ENCODE assay signal across 9 mouse cellular contexts in the genomic region with DNA sequence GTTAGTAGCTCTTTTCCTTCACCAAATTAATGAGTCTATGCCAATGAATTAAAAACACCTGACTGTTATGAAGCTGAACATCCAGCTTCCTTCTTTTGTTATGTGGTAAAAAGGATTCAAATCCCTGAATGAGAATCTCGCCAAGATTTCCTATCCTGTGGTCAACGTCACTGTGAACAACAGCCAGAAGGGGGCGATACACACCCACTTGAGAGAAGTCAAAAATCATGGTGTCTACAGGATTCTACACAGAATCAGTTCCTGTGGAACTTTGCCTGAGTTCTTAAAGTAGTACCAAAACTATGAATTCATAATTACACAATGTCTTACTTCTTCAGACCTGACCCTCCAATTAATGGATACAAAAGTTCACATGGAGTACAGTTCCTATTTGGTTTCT.
DNase-seq lines count a peak whose midpoint lies in the region; ATAC-seq and TF ChIP-seq lines count a peak whose summit lies in the region.
"Had no signal": no experiment of that assay in that cellular context is flagged by ENCODE, and none has a peak within 500 bp of the region (broad histone marks: within the 10 kb centered on the region; RNA-seq: fewer than 3 reads in every experiment).

No protein-coding gene starts in this region.

- TF ChIP-seq CTCF in left cerebral cortex, adult 2 months (IDR thresholded peaks at IDR 0.05) = peak; percentile 78

- ATAC-seq in midbrain, embryonic 14.5 days (ENCODE audit: low FRiP score, low TSS enrichment) = peak; percentile 60; the same call in 1 of the 2 replicates
- no peak for ATAC-seq in midbrain, embryonic 16.5 days
- peak; percentile 62 to 65; a peak in 3 of 4 replicates for ATAC-seq in hematopoietic stem cell, adult 5-6 weeks (replicated peaks in 1 of 2; ENCODE audit: insufficient read depth in 1 of 2, low FRiP score in 2 of 2, low TSS enrichment in 1 of 2, low read depth in 1 of 2, poor library complexity in 2 of 2, severe bottlenecking in 2 of 2)
- ATAC-seq in neural tube, embryonic 13.5 days (ENCODE audit: low read depth) = peak; percentile 67

- H3K4me1 ChIP-seq in midbrain, embryonic 14.5 days (ENCODE audit: control insufficient read depth, insufficient read depth, low read length) = no peaks in the 10 kb centered on the region
- H3K4me1 ChIP-seq in midbrain, embryonic 16.5 days (ENCODE audit: control insufficient read depth, insufficient read depth, low read length) = no peaks in the 10 kb centered on the region
- peaks cover 4% of the 10 kb centered on the region; the same call in 1 of the 2 replicates for H3K4me1 ChIP-seq in neural tube, embryonic 13.5 days (replicated peaks)
- H3K4me1 ChIP-seq: heart, embryonic 13.5 days had no signal

- H3K4me2 ChIP-seq in midbrain, embryonic 14.5 days (ENCODE audit: low read length) = no peak overlapping the region
- no peak overlapping the region for H3K4me2 ChIP-seq in midbrain, embryonic 16.5 days (ENCODE audit: low read length)
- no peak overlapping the region for H3K4me2 ChIP-seq in neural tube, embryonic 13.5 days
- H3K4me2 ChIP-seq: heart, embryonic 13.5 days had no signal

- peak; percentile 82 for DNase-seq in midbrain, embryonic 14.5 days
- peak; percentile 58 for DNase-seq in ZHBTc4 (ENCODE audit: low read depth, low spot score)
- peak; percentile 86 for DNase-seq in embryo, embryonic 10.5 days (ENCODE audit: low spot score)
- peak; percentile 50 to 58 for DNase-seq in left cerebral cortex, adult 2 months (ENCODE audit: extremely low spot score in 1 of 2, low spot score in 2 of 2)
- DNase-seq in spleen, postnatal 4 days (ENCODE audit: low spot score in 2 of 2) = no peak

- no peaks in the 10 kb centered on the region for H3K36me3 ChIP-seq in midbrain, embryonic 14.5 days (ENCODE audit: control insufficient read depth, insufficient read depth, low read length)
- no peaks in the 10 kb centered on the region for H3K36me3 ChIP-seq in midbrain, embryonic 16.5 days (ENCODE audit: control insufficient read depth, insufficient read depth, low read length)
- H3K36me3 ChIP-seq in neural tube, embryonic 13.5 days = no peaks in the 10 kb centered on the region
- H3K36me3 ChIP-seq: heart, embryonic 13.5 days had no signal

- H3K9ac ChIP-seq in midbrain, embryonic 14.5 days (replicated peaks; ENCODE audit: low read length) = no peak overlapping the region
- H3K9ac ChIP-seq in midbrain, embryonic 16.5 days (ENCODE audit: low read depth, low read length) = no peak overlapping the region
- no peak overlapping the region for H3K9ac ChIP-seq in neural tube, embryonic 13.5 days
- H3K9ac ChIP-seq: heart, embryonic 13.5 days had no signal

- no peaks in the 10 kb centered on the region for H3K27me3 ChIP-seq in midbrain, embryonic 14.5 days (ENCODE audit: control insufficient read depth, insufficient read depth, low read length)
- H3K27me3 ChIP-seq in midbrain, embryonic 16.5 days (ENCODE audit: control insufficient read depth, insufficient read depth, low read depth, low read length) = no peaks in the 10 kb centered on the region
- H3K27me3 ChIP-seq in neural tube, embryonic 13.5 days = no peaks in the 10 kb centered on the region
- H3K27me3 ChIP-seq: heart, embryonic 13.5 days had no signal

- H3K9me3 ChIP-seq in midbrain, embryonic 14.5 days (ENCODE audit: control insufficient read depth, low read length) = no peaks in the 10 kb centered on the region
- H3K9me3 ChIP-seq in midbrain, embryonic 16.5 days (replicated peaks; ENCODE audit: control insufficient read depth, low read length, poor library complexity, severe bottlenecking) = no peaks in the 10 kb centered on the region
- H3K9me3 ChIP-seq in neural tube, embryonic 13.5 days = no peaks in the 10 kb centered on the region
- H3K9me3 ChIP-seq: heart, embryonic 13.5 days had no signal

- no peak overlapping the region for H3K27ac ChIP-seq in midbrain, embryonic 14.5 days (replicated peaks; ENCODE audit: low read depth, low read length)
- no peak overlapping the region for H3K27ac ChIP-seq in midbrain, embryonic 16.5 days (ENCODE audit: low read length)
- no peak overlapping the region for H3K27ac ChIP-seq in left cerebral cortex, adult 2 months
- 0 out of 2 replicates have a peak overlapping the region, but pooled peaks have one; percentile 15 for H3K27ac ChIP-seq in neural tube, embryonic 13.5 days (replicated peaks)
- H3K27ac ChIP-seq: heart, embryonic 13.5 days had no signal

- H3K4me3 ChIP-seq in midbrain, embryonic 14.5 days (replicated peaks; ENCODE audit: low read depth, low read length) = no peak overlapping the region
- no peak overlapping the region for H3K4me3 ChIP-seq in midbrain, embryonic 16.5 days (ENCODE audit: low read depth, low read length)
- no peak overlapping the region for H3K4me3 ChIP-seq in left cerebral cortex, adult 2 months
- H3K4me3 ChIP-seq in neural tube, embryonic 13.5 days = no peak overlapping the region
- H3K4me3 ChIP-seq: heart, embryonic 13.5 days had no signal

- 6% methylated on average over 3 of the region's 3 CpGs for WGBS in midbrain, embryonic 14.5 days
- 7% methylated on average over 3 of the region's 3 CpGs for WGBS in midbrain, embryonic 16.5 days
- 8% methylated on average over 3 of the region's 3 CpGs for WGBS in neural tube, embryonic 13.5 days

- intact Hi-C loops in left cerebral cortex, adult 2 months (cut with DNase I) = loop anchor here (1.0 to 5.0 kb wide), 3 partner anchors 216 to 1101 kb away; no protein-coding TSS in a partner anchor

Comparison
In these comparisons a context has a peak if more than half of its experiments do, and no peak if none do; other contexts are left out.
1. DNase-seq: peak in midbrain, embryonic 14.5 days (single experiment), ZHBTc4 (single experiment), embryo, embryonic 10.5 days (single experiment) and left cerebral cortex, adult 2 months (2 of 2); none in spleen, postnatal 4 days (0 of 2).